Mouse (Mus musculus) heart, postnatal 0 days (tissue): ENCODE data around the gene Barhl1. TPM values are rescaled to one million over a fixed set of nuclear protein-coding genes. Genes with fewer than 3 reads are reported as not detected.

Experiments
- ATAC-seq: fragments of 200-750 bp; cut with Nextera tagmentation; 2 replicates; pipeline ENCODE4 v1.8.0; 2017; ENCODE audit warnings: low read depth, moderate number of reproducible peaks, moderate library complexity; ENCODE audit not compliant: insufficient read depth
- DNase-seq: peaks from one replicate; pipeline ENCODE4 v3.0.0-alpha.2; 2016; ENCODE audit warnings: low spot score
- H3K27ac ChIP-seq: fragments of 300-500 bp; sonication (generic); 2 replicates; pipeline ENCODE4 v1.5.1; 2014; ENCODE audit warnings: low read depth, mild to moderate bottlenecking
- H3K27me3 ChIP-seq: fragments of 300-500 bp; sonication (generic); 2 replicates; pipeline ENCODE4 v1.6.1; 2014; ENCODE audit warnings: low read length, mixed read lengths; ENCODE audit not compliant: control insufficient read depth, insufficient read depth
- H3K36me3 ChIP-seq: fragments of 300-500 bp; sonication (generic); replicated peaks from 2 replicates; pipeline ENCODE4 v1.6.1; 2014; ENCODE audit warnings: low read length, mixed read lengths; ENCODE audit not compliant: control insufficient read depth, insufficient read depth
- H3K4me1 ChIP-seq: fragments of 300-500 bp; sonication (generic); 2 replicates; pipeline ENCODE4 v1.6.1; 2014; ENCODE audit warnings: antibody characterized with exemption; ENCODE audit not compliant: control insufficient read depth, insufficient read depth
- H3K4me2 ChIP-seq: fragments of 300-500 bp; sonication (generic); 2 replicates; pipeline ENCODE4 v1.6.1; 2014; ENCODE audit warnings: low read depth, mild to moderate bottlenecking, low read length, moderate library complexity
- H3K4me3 ChIP-seq: fragments of 300-500 bp; sonication (generic); 2 replicates; pipeline ENCODE4 v1.5.1; 2014; ENCODE audit warnings: low read depth, low read length
- H3K9ac ChIP-seq: fragments of 300-500 bp; sonication (generic); replicated peaks from 2 replicates; pipeline ENCODE4 v1.6.1; 2014; ENCODE audit warnings: low read depth, low read length, mixed read lengths
- H3K9me3 ChIP-seq: fragments of 300-500 bp; sonication (generic); replicated peaks from 2 replicates; pipeline ENCODE4 v1.6.1; 2016; ENCODE audit warnings: low read length; ENCODE audit not compliant: control insufficient read depth
- CTCF ChIP-seq: IDR thresholded peaks from 2 replicates; pipeline ENCODE4 v1.5.1; 2016; ENCODE audit warnings: antibody characterized with exemption, control low read depth, low read depth
- EP300 ChIP-seq: IDR thresholded peaks from 2 replicates; pipeline ENCODE4 v1.6.1; 2016; ENCODE audit warnings: antibody characterized with exemption, low read depth
- WGBS: fragments of 180-500 bp; shearing (Covaris S2); extraction: QIAGEN DNeasy Blood & Tissue Kit; methylation state at CpG from one replicate; pipeline ENCODE4 v1.1.7; 2014; 5-methylcytosine and 5-hydroxymethylcytosine counted together
- polyA plus RNA-seq: library from polyadenylated mRNA; unstranded; fragments of >200 nt; fragmentation: Nextera tagmentation; extraction: Ambion mirVana; gene quantifications from 2 replicates; pipeline ENCODE4 v1.2.1, GENCODE M21; 2015
- total RNA-seq: library from RNA; depleted of rRNA; stranded (reverse); fragments of >200 nt; gene quantifications from 2 replicates; pipeline ENCODE4 v1.2.3, GENCODE M21; 2014; ENCODE audit warnings: low replicate concordance

The Barhl1 gene
- total and polyA plus RNA-seq, 2 experiments from 2014 or later, result not detected

DNA sequence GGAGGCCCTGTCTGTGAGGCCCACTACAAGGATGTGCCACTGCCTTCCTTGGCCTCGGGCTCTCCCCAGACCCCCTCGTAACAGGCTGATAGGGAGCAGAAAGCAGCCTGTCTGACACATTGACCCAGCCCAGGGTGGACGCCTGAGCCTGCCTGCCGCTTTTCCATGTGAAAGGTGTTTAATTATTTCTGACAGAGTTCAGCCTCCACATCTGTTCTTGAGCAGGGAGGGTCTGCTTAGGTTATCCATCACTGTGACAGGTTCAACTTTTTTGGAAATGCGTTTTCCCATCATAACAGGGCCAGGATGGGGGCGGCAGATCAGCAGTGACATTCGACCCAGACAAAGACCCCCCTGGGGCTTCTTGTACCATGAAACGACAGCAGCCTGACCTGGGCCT is 36.5 kb upstream of the Barhl1 start:
- no peak for ATAC-seq
- Histone ChIP-seq H3K9ac (no peak overlapping the region), H3K4me3 (no peak overlapping the region), H3K27me3 (no peaks in the 10 kb centered on the region), H3K36me3 (no peaks in the 10 kb centered on the region), H3K4me2 (no peak overlapping the region), H3K27ac (no peak overlapping the region), H3K9me3 (no peaks in the 10 kb centered on the region), H3K4me1 (no peaks in the 10 kb centered on the region)
- TF ChIP-seq EP300, result no peak
- no peak for TF ChIP-seq CTCF
- 56% methylated on average over 8 of the region's 8 CpGs for WGBS
- no peak for DNase-seq

DNA sequence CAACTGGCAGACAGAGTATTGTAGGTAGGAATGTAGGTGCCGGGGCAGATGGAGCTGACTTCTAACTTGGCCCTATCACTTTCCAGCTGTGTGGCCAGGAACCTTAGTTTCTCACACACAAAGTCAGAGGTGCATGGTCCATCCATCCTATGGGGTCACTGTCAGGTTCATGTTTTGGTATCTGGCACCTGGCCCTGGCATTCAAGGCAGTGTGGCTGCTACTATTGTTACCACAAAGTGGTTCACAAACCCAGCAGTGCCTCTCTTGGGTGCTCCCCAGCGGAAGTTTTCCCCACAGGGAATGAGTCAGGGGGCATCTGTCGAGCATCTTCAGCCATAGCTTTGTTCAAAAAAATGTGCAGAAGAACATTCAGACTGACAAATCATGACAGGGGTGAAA is 29.8 kb upstream of the Barhl1 start:
- TF ChIP-seq CTCF (no peak), EP300 (no peak)
- no peaks in the 10 kb centered on the region for H3K36me3 ChIP-seq
- WGBS, result 62% methylated on average over 3 of the region's 3 CpGs
- H3K4me1 ChIP-seq, result no peaks in the 10 kb centered on the region
- ATAC-seq (no peak), DNase-seq (no peak)
- H3K27me3 ChIP-seq, result 0 out of 2 replicates have a peak, but pooled peaks cover 3% of the 10 kb centered on the region
- H3K4me3 ChIP-seq, result no peak overlapping the region
- no peaks in the 10 kb centered on the region for H3K9me3 ChIP-seq
- no peak overlapping the region for H3K4me2 ChIP-seq
- H3K9ac ChIP-seq, result no peak overlapping the region
- no peak overlapping the region for H3K27ac ChIP-seq

DNA sequence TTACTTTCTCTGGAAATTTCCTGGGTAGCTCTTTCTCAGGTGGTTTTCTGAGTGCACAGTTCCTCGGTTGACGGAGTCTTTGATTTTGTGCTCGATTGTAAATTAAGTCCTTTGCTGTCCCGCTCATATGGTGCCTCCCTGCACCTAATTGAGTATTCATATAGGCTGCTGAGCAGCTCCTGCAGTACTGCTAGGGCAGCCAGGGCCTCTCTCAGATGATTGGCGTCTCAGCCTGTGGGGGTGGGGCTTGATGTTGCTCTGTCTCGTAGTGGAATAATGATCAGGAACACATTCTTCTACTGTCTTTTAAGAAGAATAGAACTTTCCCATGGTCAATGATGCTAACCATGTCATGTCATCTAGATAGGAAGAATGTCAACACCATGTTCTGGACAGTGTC is 28.9 kb upstream of the Barhl1 start:
- H3K27ac ChIP-seq, result no peak overlapping the region
- no peak overlapping the region for H3K9ac ChIP-seq
- ATAC-seq, result no peak
- no peaks in the 10 kb centered on the region for H3K36me3 ChIP-seq
- DNase-seq, result no peak
- H3K4me1 ChIP-seq, result no peaks in the 10 kb centered on the region
- H3K4me3 ChIP-seq, result no peak overlapping the region
- WGBS, result 68% methylated on average over 6 of the region's 6 CpGs
- no peaks in the 10 kb centered on the region for H3K9me3 ChIP-seq
- H3K27me3 ChIP-seq, result 0 out of 2 replicates have a peak, but pooled peaks cover 3% of the 10 kb centered on the region
- TF ChIP-seq CTCF (no peak), EP300 (no peak)
- H3K4me2 ChIP-seq, result no peak overlapping the region

DNA sequence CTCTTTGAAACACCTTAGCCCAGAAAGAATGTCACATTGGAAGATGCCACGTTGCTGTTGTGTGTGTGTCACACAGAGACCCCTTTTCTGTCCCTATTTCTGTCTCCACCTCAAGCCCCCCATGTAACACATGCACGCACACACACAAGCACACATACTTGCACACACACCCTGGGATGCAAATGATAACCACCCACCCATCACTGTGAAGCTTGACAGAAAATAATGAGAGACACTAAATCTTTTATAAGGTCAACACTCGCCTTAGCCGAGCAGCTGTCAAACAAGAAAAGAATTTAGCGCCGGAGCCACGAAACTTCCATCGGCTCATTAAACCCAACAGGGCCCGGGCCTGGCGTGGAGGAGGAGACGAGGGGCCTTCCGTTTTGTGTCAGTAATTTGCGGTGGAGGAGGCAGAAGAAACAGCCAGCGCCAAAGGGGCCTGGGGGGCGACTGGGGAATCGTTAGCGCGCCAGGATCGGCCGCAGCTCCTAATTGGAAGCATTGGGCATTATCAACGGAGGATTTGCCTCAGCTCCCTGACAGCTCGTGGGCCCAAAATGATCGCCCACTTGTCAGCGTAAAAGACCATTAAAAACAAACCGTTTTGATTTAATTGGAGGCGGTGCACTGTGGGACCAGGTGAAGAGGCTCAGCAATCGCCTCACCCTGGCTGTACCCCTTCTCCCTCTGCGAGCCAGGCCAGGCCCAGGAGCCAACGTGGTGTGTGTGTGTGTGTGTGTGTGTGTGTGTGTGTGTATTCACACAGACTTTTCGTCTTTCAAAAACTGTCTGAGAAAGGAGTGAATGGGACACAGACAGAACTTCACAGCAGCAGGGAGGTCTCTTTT is 27.4 kb upstream of the Barhl1 start:
- no peak for ATAC-seq
- WGBS, result 56% methylated on average over 30 of the region's 30 CpGs

DNA sequence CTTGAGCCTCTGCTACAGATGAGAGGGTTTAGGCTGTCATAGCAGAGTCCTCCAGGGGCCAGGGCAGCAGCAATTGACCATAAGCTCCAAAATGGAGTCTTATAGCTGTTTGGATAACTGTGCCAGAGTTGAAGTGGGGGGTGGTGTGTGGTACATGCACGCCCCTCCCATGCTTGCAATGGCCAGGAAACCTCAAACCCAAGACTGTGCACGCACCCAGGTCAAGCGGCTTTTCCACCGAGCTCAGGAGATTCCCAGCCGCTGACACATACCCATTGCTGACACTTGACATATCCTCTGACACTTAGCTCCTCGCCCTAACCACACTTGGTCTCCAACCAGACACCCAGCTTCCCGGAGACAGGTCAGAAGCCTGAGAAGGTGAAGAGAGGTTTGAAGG is 22.5 kb upstream of the Barhl1 start:
- no peak overlapping the region for H3K27ac ChIP-seq
- DNase-seq, result no peak
- no peak overlapping the region for H3K9ac ChIP-seq
- no peak overlapping the region for H3K4me3 ChIP-seq
- no peak overlapping the region for H3K4me2 ChIP-seq
- H3K27me3 ChIP-seq, result 0 out of 2 replicates have a peak, but pooled peaks cover 4% of the 10 kb centered on the region
- no peaks in the 10 kb centered on the region for H3K4me1 ChIP-seq
- ATAC-seq, result no peak
- 43% methylated on average over 7 of the region's 7 CpGs for WGBS
- no peaks in the 10 kb centered on the region for H3K36me3 ChIP-seq
- TF ChIP-seq EP300 (no peak), CTCF (no peak)
- no peaks in the 10 kb centered on the region for H3K9me3 ChIP-seq

More for the DNA sequence above, 27.4 kb upstream of the Barhl1 start:
- Histone ChIP-seq H3K36me3 (no peaks in the 10 kb centered on the region), H3K27me3 (0 out of 2 replicates have a peak, but pooled peaks cover 5% of the 10 kb centered on the region), H3K4me2 (no peak overlapping the region), H3K27ac (no peak overlapping the region), H3K4me1 (no peaks in the 10 kb centered on the region), H3K4me3 (no peak overlapping the region), H3K9ac (no peak overlapping the region), H3K9me3 (no peaks in the 10 kb centered on the region)
- TF ChIP-seq EP300, result no peak
- no peak for TF ChIP-seq CTCF
- no peak for DNase-seq
